8 mouse cellular contexts compared by ENCODE assay signal in the genomic region with DNA sequence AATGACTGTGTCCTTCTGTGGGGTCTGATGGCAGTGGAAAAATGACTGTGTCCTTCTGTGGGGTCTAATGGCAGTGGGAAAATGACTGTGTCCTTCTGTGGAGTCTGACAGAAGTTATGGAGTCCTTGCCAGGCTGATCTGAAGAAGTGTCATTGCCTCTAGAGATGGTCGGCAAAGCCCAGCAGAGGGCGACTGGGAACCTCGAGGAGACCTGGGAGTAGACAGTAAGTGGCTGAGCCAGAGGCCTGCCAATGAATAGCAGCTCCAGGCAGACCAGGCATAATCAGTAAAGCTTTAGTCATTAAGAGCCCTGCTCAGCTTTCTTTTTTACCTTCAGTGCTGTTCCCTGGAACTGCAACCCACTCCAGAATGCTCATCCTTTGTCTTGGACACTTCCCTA. TPM values are rescaled to one million over a fixed set of nuclear protein-coding genes. Genes with fewer than 3 reads are reported as not detected.
DNase-seq lines count a peak whose midpoint lies in the region; ATAC-seq and TF ChIP-seq lines count a peak whose summit lies in the region.

No protein-coding gene starts in this region.

- H3K4me3 ChIP-seq in hindbrain, postnatal 0 days (ENCODE audit: low read length), result no peak overlapping the region

- whole genome bisulfite sequencing in hindbrain, postnatal 0 days, result 0% methylated on average over 3 of the region's 3 CpGs

- peak; percentile 29 to 56 for DNase-seq in spleen, adult 18-20 months
- no peak for DNase-seq in spleen, adult 12 weeks (ENCODE audit: low spot score)
- peak; percentile 77 to 86 for DNase-seq in cerebellum, postnatal 14 days
- DNase-seq in gastrocnemius, adult 18-20 months (ENCODE audit: low spot score), result peak; percentile 56
- DNase-seq in hindbrain, postnatal 0 days (ENCODE audit: low spot score), result peak; percentile 84
- peak; percentile 74 to 75 for DNase-seq in left cerebral cortex, adult 18-20 months (ENCODE audit: low spot score in 2 of 2)
- peak; percentile 41 to 43 for DNase-seq in spleen, postnatal 36 days (ENCODE audit: low spot score in 2 of 2)

- no peak overlapping the region for H3K9ac ChIP-seq in hindbrain, postnatal 0 days (replicated peaks; ENCODE audit: low read length)

- H3K27ac ChIP-seq in hindbrain, postnatal 0 days, result no peak overlapping the region

- no peaks in the 10 kb centered on the region for H3K27me3 ChIP-seq in hindbrain, postnatal 0 days (ENCODE audit: insufficient read depth, low read length)

- H3K4me2 ChIP-seq in hindbrain, postnatal 0 days (ENCODE audit: low read depth, low read length), result no peak overlapping the region

- peak; percentile 78 for TF ChIP-seq CTCF in hindbrain, postnatal 0 days (IDR thresholded peaks at IDR 0.05; ENCODE audit: low read depth)

- peak; percentile 69 for ATAC-seq in hindbrain, postnatal 0 days
- ATAC-seq in megakaryocyte progenitor cell, adult 5-6 weeks (replicated peaks; ENCODE audit: poor library complexity), result peak; percentile 79

- H3K4me1 ChIP-seq in hindbrain, postnatal 0 days (ENCODE audit: insufficient read depth, low read length), result 0 out of 2 replicates have a peak, but pooled peaks cover 6% of the 10 kb centered on the region

- H3K9me3 ChIP-seq in hindbrain, postnatal 0 days (ENCODE audit: low read length), result no peaks in the 10 kb centered on the region

- H3K36me3 ChIP-seq in hindbrain, postnatal 0 days (ENCODE audit: insufficient read depth, low read length), result 0 out of 2 replicates have a peak, but pooled peaks cover 4% of the 10 kb centered on the region

RNA-seq across cellular contexts. Expression of gene Psmb7, which starts 2.0 kb away (rescaled TPM):
- 100 to 1,000 TPM; 301 to 309 TPM for total RNA-seq in gastrocnemius, adult 18-20 months (2021)
- total RNA-seq in hindbrain, postnatal 0 days (2014; rRNA removed), result 172 and 178 TPM in 2 replicates
- polyA plus RNA-seq in hindbrain, postnatal 0 days (2015; fragmentation: Nextera tagmentation; extraction: Ambion mirVana), result 300 and 304 TPM in 2 replicates
- 100 to 1,000 TPM; 206 to 207 TPM for total RNA-seq in left cerebral cortex, adult 18-20 months (2021)
- 251 and 258 TPM in 2 replicates for total RNA-seq in megakaryocyte progenitor cell, adult 5-6 weeks (2015)
- 275 and 310 TPM in 2 replicates for total RNA-seq in megakaryocyte progenitor cell, adult 5-6 weeks (2017)
